Mouse (Mus musculus): Measurements from ENCODE around the gene Fblim1. TPM values are rescaled to one million over a fixed set of nuclear protein-coding genes. Genes with fewer than 3 reads are reported as not detected.
"Not testable (repeated sequence)": the region's sequence is repeated elsewhere in the genome, so short reads cannot be mapped to it uniquely, and the experiment has no call there.

Fblim1 gene
- polyA plus RNA-seq, 1 experiment = 95.1 TPM

- no peak for DNase-seq (ENCODE audit: low spot score)
Observed at GRCm38 (mm10) chr4:141568966-141569365, 36.9 kb downstream of the Fblim1 start.

GRCm38 (mm10) chr4:141567174-141567573, 38.7 kb downstream of the Fblim1 start:
- not testable (repeated sequence) for DNase-seq (ENCODE audit: low spot score)

DNA sequence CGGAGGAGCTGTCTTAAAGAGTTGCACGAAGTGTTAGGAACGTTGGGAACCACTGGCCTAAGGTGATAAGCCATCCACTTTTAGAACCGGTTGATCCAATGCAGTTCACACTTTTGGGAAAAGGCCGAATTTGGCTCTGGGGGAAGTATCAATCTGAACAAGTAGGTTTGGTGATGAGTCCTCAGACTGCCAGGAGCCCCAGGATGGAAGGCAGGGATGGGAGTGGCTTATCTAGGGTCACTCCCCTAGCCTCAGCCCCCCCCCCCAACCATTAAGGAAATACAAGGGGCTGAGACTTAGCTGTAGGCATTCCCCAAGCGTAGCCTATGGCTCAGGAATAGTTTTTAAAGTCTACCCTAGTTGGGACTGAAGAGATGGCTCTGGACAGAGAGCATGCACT, 39.7 kb downstream of the Fblim1 start:
- DNase-seq (ENCODE audit: low spot score) = no peak

GRCm38 (mm10) chr4:141565325-141565724, 40.6 kb downstream of the Fblim1 start:
- no peak for DNase-seq (ENCODE audit: low spot score)

- DNase-seq (ENCODE audit: low spot score) = no peak
Observed at GRCm38 (mm10) chr4:141564660-141565059, 41.2 kb downstream of the Fblim1 start.

DNA sequence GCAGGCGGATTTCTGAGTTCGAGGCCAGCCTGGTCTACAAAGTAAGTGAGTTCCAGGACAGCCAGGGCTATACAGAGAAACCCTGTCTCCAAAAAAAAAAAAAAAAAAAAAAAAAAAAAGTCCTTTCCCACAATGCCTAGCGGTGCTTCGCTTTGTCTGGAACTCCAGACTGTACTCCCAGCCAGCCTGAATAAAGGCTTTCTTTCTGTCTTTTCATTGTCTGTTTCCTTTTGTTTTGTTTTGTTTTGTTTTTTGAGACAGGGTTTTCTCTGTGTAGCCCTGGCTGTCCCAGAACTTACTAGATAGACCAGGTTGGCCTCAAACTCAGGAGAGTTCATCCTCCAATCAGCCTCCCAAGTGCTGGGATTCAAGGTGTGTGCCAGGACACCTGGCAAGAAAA, 41.7 kb downstream of the Fblim1 start:
- DNase-seq (ENCODE audit: low spot score) = no peak

- no peak for DNase-seq (ENCODE audit: low spot score)
Observed at GRCm38 (mm10) chr4:141562281-141562680, 43.6 kb downstream of the Fblim1 start.

- not testable (repeated sequence) for DNase-seq (ENCODE audit: low spot score)
Observed at GRCm38 (mm10) chr4:141561331-141561919, 44.5 kb downstream of the Fblim1 start.

GRCm38 (mm10) chr4:141559898-141560263, 46.0 kb downstream of the Fblim1 start:
- peak; percentile 66 for DNase-seq (ENCODE audit: low spot score)

DNA sequence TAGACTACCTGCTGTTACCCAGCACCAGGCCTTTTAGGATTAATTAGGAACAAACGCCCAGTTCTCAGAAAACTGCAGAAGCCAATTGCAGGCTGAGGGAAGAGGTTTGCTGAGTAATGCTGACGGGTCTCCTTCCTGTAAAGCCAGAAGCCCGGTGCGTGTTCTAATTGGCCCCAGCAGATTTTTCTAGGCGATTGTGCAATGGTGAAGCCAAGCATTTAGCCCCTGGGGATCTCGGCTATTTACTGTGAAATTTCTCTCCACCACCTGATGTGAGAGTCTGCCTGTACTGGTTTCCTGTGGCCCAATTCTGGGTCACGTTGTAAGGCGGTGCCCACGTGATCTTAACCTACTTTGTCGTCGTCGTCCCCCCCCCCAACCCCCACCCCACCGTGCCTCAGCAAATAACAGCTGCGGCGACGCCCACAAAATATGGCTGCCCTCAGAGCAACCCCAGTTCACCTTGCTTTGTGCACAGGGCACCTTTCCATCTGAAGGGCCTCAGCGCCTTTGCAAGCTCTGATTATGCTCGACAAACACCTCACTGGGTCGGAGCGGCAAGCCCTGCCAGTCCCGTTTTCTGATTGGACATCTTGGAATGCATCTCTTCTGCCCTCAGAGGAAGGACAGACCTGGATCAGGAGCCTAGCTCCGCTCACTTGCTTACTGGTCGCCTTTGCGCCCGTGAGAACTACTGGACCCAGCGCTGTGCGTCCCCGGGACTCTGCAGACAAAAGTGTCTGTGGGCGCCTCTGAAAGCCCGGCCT, 46.6 kb downstream of the Fblim1 start:
- DNase-seq (ENCODE audit: low spot score) = peak; percentile 63

- DNase-seq (ENCODE audit: low spot score) = no peak
Observed at GRCm38 (mm10) chr4:141558658-141559057, 47.2 kb downstream of the Fblim1 start.

DNA sequence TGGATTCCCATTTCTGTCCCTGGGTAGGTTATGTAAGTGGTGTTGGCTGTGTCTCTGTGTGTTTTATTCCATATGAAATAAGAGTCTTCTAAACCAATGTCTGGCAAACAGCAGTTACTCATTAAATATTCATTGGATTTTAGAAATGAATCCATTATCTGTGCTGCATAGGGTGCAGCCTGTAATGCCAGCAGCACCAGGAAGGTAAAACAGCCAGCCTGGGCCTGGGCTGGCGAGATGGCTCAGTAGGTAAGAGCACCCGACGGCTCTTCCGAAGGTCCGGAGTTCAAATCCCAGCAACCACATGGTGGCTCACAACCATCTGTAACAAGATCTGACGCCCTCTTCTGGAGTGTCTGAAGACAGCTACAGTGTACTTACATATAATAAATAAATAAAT, 49.7 kb downstream of the Fblim1 start:
- not testable (repeated sequence) for DNase-seq (ENCODE audit: low spot score)

- not testable (repeated sequence) for DNase-seq (ENCODE audit: low spot score)
Observed at GRCm38 (mm10) chr4:141554255-141554865, 51.5 kb downstream of the Fblim1 start.

GRCm38 (mm10) chr4:141552484-141552883, 53.4 kb downstream of the Fblim1 start:
- DNase-seq (ENCODE audit: low spot score) = no peak

DNA sequence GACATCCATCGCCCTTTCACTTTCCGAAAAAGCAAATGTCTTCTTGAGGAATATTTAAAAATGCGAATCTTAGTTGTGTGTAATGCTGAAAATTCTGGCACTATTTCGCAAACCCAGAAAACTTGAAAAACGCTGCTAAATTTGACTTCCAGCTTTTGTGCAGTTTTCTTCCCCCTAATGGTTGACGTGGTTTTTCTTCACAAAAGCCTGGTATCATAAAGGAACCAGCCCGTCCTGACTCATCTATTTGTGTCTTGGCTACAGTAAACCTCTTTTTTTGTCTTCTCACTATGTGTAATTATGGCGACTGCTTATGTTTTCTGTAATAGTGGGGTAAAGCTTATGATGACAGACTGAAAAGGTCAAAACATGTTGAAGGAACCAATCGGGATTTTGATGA, 58.6 kb downstream of the Fblim1 start:
- no peak for DNase-seq (ENCODE audit: low spot score)

- DNase-seq (ENCODE audit: low spot score) = peak; percentile 73
Observed at GRCm38 (mm10) chr4:141546334-141547200, 59.3 kb downstream of the Fblim1 start.

- peak; percentile 97 for DNase-seq (ENCODE audit: low spot score)
Observed at GRCm38 (mm10) chr4:141545743-141546333, 60.1 kb downstream of the Fblim1 start.

GRCm38 (mm10) chr4:141545071-141545742, 60.7 kb downstream of the Fblim1 start:
- peak; percentile 64 for DNase-seq (ENCODE audit: low spot score)

- DNase-seq (ENCODE audit: low spot score) = no peak
Observed at GRCm38 (mm10) chr4:141544536-141544935, 61.4 kb downstream of the Fblim1 start.

DNA sequence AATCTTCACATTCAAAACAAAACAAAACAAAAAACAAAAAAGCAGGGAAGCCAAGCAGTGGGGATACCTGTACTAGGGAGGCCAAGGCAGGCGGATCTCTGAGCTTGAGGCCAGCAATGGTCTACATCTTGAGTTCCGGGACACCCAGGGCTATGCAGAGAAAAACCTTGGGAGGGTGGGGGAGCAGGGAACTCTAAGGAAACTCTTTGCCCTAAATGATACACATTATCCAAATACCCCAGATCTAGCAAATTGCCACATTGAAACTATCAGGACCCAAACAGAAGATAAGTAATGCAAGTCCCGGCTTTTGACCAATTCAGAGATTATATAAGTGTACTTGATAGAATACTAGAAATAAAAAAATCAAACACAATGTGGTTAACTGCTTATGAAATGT, 62.3 kb downstream of the Fblim1 start:
- no peak for DNase-seq (ENCODE audit: low spot score)

DNA sequence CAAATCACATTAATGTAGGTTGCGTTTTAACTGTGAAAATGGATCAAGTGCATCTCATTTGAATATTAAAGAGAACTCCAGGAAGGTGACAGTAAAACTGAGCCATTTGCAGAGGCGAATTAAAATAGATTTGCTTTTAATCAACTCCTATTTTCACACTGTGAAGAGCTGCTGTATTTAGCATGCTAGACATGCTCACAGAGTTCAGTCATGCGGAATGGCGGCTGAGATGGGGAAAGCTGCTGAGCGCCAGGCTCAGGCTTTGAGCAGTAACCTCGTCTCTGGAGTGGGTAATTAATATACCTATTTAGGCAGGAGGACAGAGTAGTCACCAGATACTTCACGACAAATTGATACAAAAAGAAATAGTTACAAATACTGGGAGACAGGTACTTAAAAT, 64.0 kb downstream of the Fblim1 start:
- no peak for DNase-seq (ENCODE audit: low spot score)
